Comparison of ENCODE assay signal across 8 mouse cellular contexts in genomic region chr15:81137298-81137697, GRCm38 (mm10). TPM values are rescaled to one million over a fixed set of nuclear protein-coding genes. Genes with fewer than 3 reads are reported as not detected.
A peak's percentile ranks its signal among the peaks of the same experiment; 100 is the strongest.
DNase-seq lines count a peak whose midpoint lies in the region; ATAC-seq lines count a peak whose summit lies in the region.
"Had no signal": no experiment of that assay in that cellular context is flagged by ENCODE, and none has a peak within 500 bp of the region (broad histone marks: within the 10 kb centered on the region; RNA-seq: fewer than 3 reads in every experiment).

No protein-coding gene starts in this region.

- intact Hi-C loops in heart, postnatal 10 days (cut with DNase I), result no loop called here

- peak overlapping the region; percentile 53 for H3K27ac ChIP-seq in embryonic facial prominence, embryonic 13.5 days
- H3K27ac ChIP-seq in forebrain, embryonic 14.5 days (ENCODE audit: low read depth, low read length), result no peak overlapping the region
- no peak overlapping the region for H3K27ac ChIP-seq in liver, embryonic 12.5 days
- H3K27ac ChIP-seq in forebrain, embryonic 13.5 days, result no peak overlapping the region

- peak; percentile 36 for DNase-seq in urinary bladder, postnatal 14 days (ENCODE audit: low spot score)
- no peak for DNase-seq in urinary bladder, postnatal 4 days (ENCODE audit: low spot score in 2 of 2)
- DNase-seq in heart, postnatal 10 days, result peak; percentile 42 to 51
- no peak for DNase-seq in forebrain, embryonic 14.5 days (ENCODE audit: low spot score)
- DNase-seq: spleen, adult 18-20 months had no signal

- no peak overlapping the region for H3K4me3 ChIP-seq in embryonic facial prominence, embryonic 13.5 days
- no peak overlapping the region for H3K4me3 ChIP-seq in forebrain, embryonic 14.5 days (ENCODE audit: low read depth, low read length)
- no peak overlapping the region for H3K4me3 ChIP-seq in liver, embryonic 12.5 days
- no peak overlapping the region for H3K4me3 ChIP-seq in forebrain, embryonic 13.5 days

- H3K9ac ChIP-seq in embryonic facial prominence, embryonic 13.5 days, result peak overlapping the region; percentile 27
- H3K9ac ChIP-seq in forebrain, embryonic 14.5 days (ENCODE audit: low read length), result no peak overlapping the region
- H3K9ac ChIP-seq in liver, embryonic 12.5 days, result no peak overlapping the region
- no peak overlapping the region for H3K9ac ChIP-seq in forebrain, embryonic 13.5 days

- H3K9me3 ChIP-seq in embryonic facial prominence, embryonic 13.5 days, result no peaks in the 10 kb centered on the region
- no peaks in the 10 kb centered on the region for H3K9me3 ChIP-seq in forebrain, embryonic 14.5 days (replicated peaks; ENCODE audit: control insufficient read depth, low read length)
- no peaks in the 10 kb centered on the region for H3K9me3 ChIP-seq in liver, embryonic 12.5 days (replicated peaks)
- H3K9me3 ChIP-seq in forebrain, embryonic 13.5 days (replicated peaks), result no peaks in the 10 kb centered on the region

- H3K27me3 ChIP-seq in embryonic facial prominence, embryonic 13.5 days, result no peaks in the 10 kb centered on the region
- no peaks in the 10 kb centered on the region for H3K27me3 ChIP-seq in forebrain, embryonic 14.5 days (replicated peaks; ENCODE audit: control insufficient read depth, insufficient read depth, low read length)
- no peaks in the 10 kb centered on the region for H3K27me3 ChIP-seq in liver, embryonic 12.5 days (replicated peaks)
- H3K27me3 ChIP-seq in forebrain, embryonic 13.5 days, result no peaks in the 10 kb centered on the region

- H3K4me2 ChIP-seq in embryonic facial prominence, embryonic 13.5 days, result peak overlapping the region; percentile 40
- no peak overlapping the region for H3K4me2 ChIP-seq in forebrain, embryonic 14.5 days (ENCODE audit: low read length)
- H3K4me2 ChIP-seq in liver, embryonic 12.5 days, result no peak overlapping the region
- H3K4me2 ChIP-seq in forebrain, embryonic 13.5 days, result no peak overlapping the region

- WGBS in embryonic facial prominence, embryonic 13.5 days, result 17% methylated on average over 6 of the region's 6 CpGs
- 42% methylated on average over 6 of the region's 6 CpGs for WGBS in forebrain, embryonic 14.5 days
- 36% methylated on average over 6 of the region's 6 CpGs for WGBS in liver, embryonic 12.5 days (ENCODE audit: insufficient replicate concordance)
- 47% methylated on average over 6 of the region's 6 CpGs for WGBS in forebrain, embryonic 13.5 days

- no peaks in the 10 kb centered on the region for H3K36me3 ChIP-seq in embryonic facial prominence, embryonic 13.5 days
- H3K36me3 ChIP-seq in forebrain, embryonic 14.5 days (ENCODE audit: control insufficient read depth, insufficient read depth, low read length), result no peaks in the 10 kb centered on the region
- H3K36me3 ChIP-seq in liver, embryonic 12.5 days, result no peaks in the 10 kb centered on the region
- H3K36me3 ChIP-seq in forebrain, embryonic 13.5 days (ENCODE audit: poor library complexity, severe bottlenecking), result no peaks in the 10 kb centered on the region

- peaks cover 18% of the 10 kb centered on the region for H3K4me1 ChIP-seq in embryonic facial prominence, embryonic 13.5 days
- no peaks in the 10 kb centered on the region for H3K4me1 ChIP-seq in forebrain, embryonic 14.5 days (ENCODE audit: control insufficient read depth, insufficient read depth, low read length)
- peaks cover 8% of the 10 kb centered on the region for H3K4me1 ChIP-seq in liver, embryonic 12.5 days
- H3K4me1 ChIP-seq in forebrain, embryonic 13.5 days, result peaks cover 3% of the 10 kb centered on the region; the same call in 1 of the 2 replicates

- no peak for ATAC-seq in embryonic facial prominence, embryonic 13.5 days (ENCODE audit: insufficient number of reproducible peaks, insufficient read depth, low FRiP score, low TSS enrichment, low read depth)
- no peak for ATAC-seq in forebrain, embryonic 14.5 days
- no peak for ATAC-seq in liver, embryonic 12.5 days
- no peak for ATAC-seq in forebrain, embryonic 13.5 days

RNA-seq across cellular contexts. Expression of gene Mrtfa, which starts 53.3 kb away (rescaled TPM):
- polyA plus RNA-seq in embryonic facial prominence, embryonic 13.5 days (2015; fragmentation: Nextera tagmentation; extraction: Ambion mirVana), result 26.5 and 29.6 TPM in 2 replicates
- total RNA-seq in heart, postnatal 10 days (2021), result 10 to 100 TPM; 16.1 to 17.2 TPM
- 13.6 and 21.8 TPM in 2 replicates for polyA plus RNA-seq in forebrain, embryonic 14.5 days (2014; fragmentation: Nextera tagmentation; extraction: Ambion mirVana)
- 8.0 and 8.7 TPM in 2 replicates for polyA plus RNA-seq in liver, embryonic 12.5 days (2016; fragmentation: Nextera tagmentation; extraction: Ambion mirVana)
- polyA plus RNA-seq in forebrain, embryonic 13.5 days (2015; fragmentation: Nextera tagmentation; extraction: Ambion mirVana), result 21.2 and 23.4 TPM in 2 replicates

Comparison
In these comparisons a context has a peak if more than half of its experiments do, and no peak if none do; other contexts are left out.
1. DNase-seq: peak in urinary bladder, postnatal 14 days (single experiment) and heart, postnatal 10 days (2 of 2); none in urinary bladder, postnatal 4 days (0 of 2) and forebrain, embryonic 14.5 days (single experiment).